Comparison of ENCODE assay signal across 8 mouse cellular contexts in genomic region chr2:158121645-158122326, GRCm38 (mm10). TPM values are rescaled to one million over a fixed set of nuclear protein-coding genes. Genes with fewer than 3 reads are reported as not detected.
DNase-seq lines count a peak whose midpoint lies in the region; ATAC-seq and TF ChIP-seq lines count a peak whose summit lies in the region.

No protein-coding gene starts in this region.

- no peak overlapping the region for H3K9ac ChIP-seq in midbrain, embryonic 13.5 days (replicated peaks)
- H3K9ac ChIP-seq in heart, embryonic 11.5 days (ENCODE audit: low read depth, low read length) = no peak overlapping the region
- H3K9ac ChIP-seq in neural tube, embryonic 15.5 days (replicated peaks) = no peak overlapping the region

- H3K4me2 ChIP-seq in midbrain, embryonic 13.5 days (replicated peaks) = no peak overlapping the region
- no peak overlapping the region for H3K4me2 ChIP-seq in heart, embryonic 11.5 days
- H3K4me2 ChIP-seq in neural tube, embryonic 15.5 days = no peak overlapping the region

- no peak for DNase-seq in midbrain, embryonic 10.5 days (ENCODE audit: low spot score)
- DNase-seq in cerebellum, adult 2 months = peak; percentile 57 to 70
- DNase-seq in kidney, postnatal 25 days = peak; percentile 90 to 94
- no peak for DNase-seq in thymus, postnatal 36 days

- WGBS in midbrain, embryonic 10.5 days = 86% methylated on average over 12 of the region's 12 CpGs
- WGBS in midbrain, embryonic 13.5 days = 77% methylated on average over 12 of the region's 12 CpGs
- 33% methylated on average over 12 of the region's 12 CpGs for WGBS in cerebellum, adult 2 months
- 63% methylated on average over 12 of the region's 12 CpGs for WGBS in heart, embryonic 11.5 days (ENCODE audit: insufficient replicate concordance)
- WGBS in neural tube, embryonic 15.5 days = 63% methylated on average over 10 of the region's 12 CpGs

- TF ChIP-seq POLR2A in cerebellum, adult 2 months (IDR thresholded peaks at IDR 0.05; ENCODE audit: borderline replicate concordance, insufficient read depth, low read length) = no peak

- peak overlapping the region; percentile 24; the same call in 1 of the 2 replicates for H3K27ac ChIP-seq in midbrain, embryonic 10.5 days (replicated peaks)
- H3K27ac ChIP-seq in midbrain, embryonic 13.5 days = no peak overlapping the region
- H3K27ac ChIP-seq in cerebellum, adult 2 months (ENCODE audit: insufficient read depth, low read length) = no peak overlapping the region
- H3K27ac ChIP-seq in heart, embryonic 11.5 days (ENCODE audit: low read depth, low read length) = peak overlapping the region; percentile 74
- peak overlapping the region; percentile 56 for H3K27ac ChIP-seq in neural tube, embryonic 15.5 days (replicated peaks)

- no peaks in the 10 kb centered on the region for H3K27me3 ChIP-seq in midbrain, embryonic 10.5 days (ENCODE audit: low read depth, poor library complexity, severe bottlenecking)
- no peaks in the 10 kb centered on the region for H3K27me3 ChIP-seq in midbrain, embryonic 13.5 days
- H3K27me3 ChIP-seq in cerebellum, adult 2 months (ENCODE audit: control insufficient read depth, insufficient read depth, low read length) = no peaks in the 10 kb centered on the region
- H3K27me3 ChIP-seq in heart, embryonic 11.5 days (ENCODE audit: control insufficient read depth, insufficient read depth, low read length) = no peaks in the 10 kb centered on the region
- no peaks in the 10 kb centered on the region for H3K27me3 ChIP-seq in neural tube, embryonic 15.5 days (replicated peaks)

- TF ChIP-seq CTCF in cerebellum, adult 2 months (IDR thresholded peaks at IDR 0.05; ENCODE audit: borderline replicate concordance, insufficient read depth, low read depth, low read length) = no peak

- peaks cover 15% of the 10 kb centered on the region for H3K4me1 ChIP-seq in midbrain, embryonic 10.5 days
- peaks cover 10% of the 10 kb centered on the region; the same call in 1 of the 2 replicates for H3K4me1 ChIP-seq in midbrain, embryonic 13.5 days (replicated peaks)
- H3K4me1 ChIP-seq in cerebellum, adult 2 months (ENCODE audit: control insufficient read depth, insufficient read depth, low read length) = peaks cover 17% of the 10 kb centered on the region
- H3K4me1 ChIP-seq in heart, embryonic 11.5 days (ENCODE audit: control insufficient read depth, insufficient read depth, low read length) = peaks cover 27% of the 10 kb centered on the region
- H3K4me1 ChIP-seq in neural tube, embryonic 15.5 days = peaks cover 17% of the 10 kb centered on the region

- H3K36me3 ChIP-seq in midbrain, embryonic 10.5 days = no peaks in the 10 kb centered on the region
- H3K36me3 ChIP-seq in midbrain, embryonic 13.5 days = no peaks in the 10 kb centered on the region
- H3K36me3 ChIP-seq in heart, embryonic 11.5 days (ENCODE audit: control insufficient read depth, insufficient read depth, low read length) = peaks cover 50% of the 10 kb centered on the region
- no peaks in the 10 kb centered on the region for H3K36me3 ChIP-seq in neural tube, embryonic 15.5 days

- no peak for ATAC-seq in midbrain, embryonic 13.5 days
- ATAC-seq in heart, embryonic 11.5 days (replicated peaks; ENCODE audit: insufficient number of reproducible peaks, low FRiP score, low TSS enrichment) = no peak; the same call in 1 of the 2 replicates
- ATAC-seq in neural tube, embryonic 15.5 days (ENCODE audit: low FRiP score) = no peak
- no peak for ATAC-seq in megakaryocyte progenitor cell, adult 5-6 weeks (replicated peaks; ENCODE audit: poor library complexity)

- no peak overlapping the region for H3K4me3 ChIP-seq in midbrain, embryonic 10.5 days
- no peak overlapping the region for H3K4me3 ChIP-seq in midbrain, embryonic 13.5 days (replicated peaks)
- no peak overlapping the region for H3K4me3 ChIP-seq in cerebellum, adult 2 months (replicated peaks; ENCODE audit: insufficient read depth, low read depth, low read length)
- H3K4me3 ChIP-seq in heart, embryonic 11.5 days (ENCODE audit: low read depth, low read length) = no peak overlapping the region
- H3K4me3 ChIP-seq in neural tube, embryonic 15.5 days (replicated peaks) = no peak overlapping the region

- no peaks in the 10 kb centered on the region for H3K9me3 ChIP-seq in midbrain, embryonic 10.5 days (replicated peaks)
- H3K9me3 ChIP-seq in midbrain, embryonic 13.5 days = no peaks in the 10 kb centered on the region
- H3K9me3 ChIP-seq in heart, embryonic 11.5 days (replicated peaks; ENCODE audit: control insufficient read depth, low read length) = no peaks in the 10 kb centered on the region
- no peaks in the 10 kb centered on the region for H3K9me3 ChIP-seq in neural tube, embryonic 15.5 days (replicated peaks)

RNA-seq across cellular contexts. Expression of gene Tgm2, which starts 24.4 kb away (rescaled TPM):
- 9.0 and 10.0 TPM in 2 replicates for polyA plus RNA-seq in midbrain, embryonic 10.5 days (2016; fragmentation: Nextera tagmentation; extraction: Ambion mirVana)
- polyA plus RNA-seq in midbrain, embryonic 13.5 days (2015; fragmentation: Nextera tagmentation; extraction: Ambion mirVana) = 9.1 and 12.3 TPM in 2 replicates
- 7.8 TPM in 2 replicates for polyA plus RNA-seq in cerebellum, adult 2 months (2012; rRNA removed)
- polyA plus RNA-seq in heart, embryonic 11.5 days (2014; fragmentation: Nextera tagmentation; extraction: Ambion mirVana) = 129 and 130 TPM in 2 replicates
- polyA plus RNA-seq in neural tube, embryonic 15.5 days (2015; fragmentation: Nextera tagmentation; extraction: Ambion mirVana) = 7.8 and 13.9 TPM in 2 replicates
- total RNA-seq in megakaryocyte progenitor cell, adult 5-6 weeks (2015) = 0.07 and 0.39 TPM in 2 replicates
- total RNA-seq in megakaryocyte progenitor cell, adult 5-6 weeks (2017) = 0.58 and 1.5 TPM in 2 replicates

Comparison
In these comparisons a context has a peak if more than half of its experiments do, and no peak if none do; other contexts are left out.
1. H3K27ac ChIP-seq: peak in midbrain, embryonic 10.5 days (single experiment), heart, embryonic 11.5 days (single experiment) and neural tube, embryonic 15.5 days (single experiment); none in midbrain, embryonic 13.5 days (single experiment) and cerebellum, adult 2 months (single experiment).
2. DNase-seq: peak in cerebellum, adult 2 months (2 of 2) and kidney, postnatal 25 days (2 of 2); none in midbrain, embryonic 10.5 days (single experiment) and thymus, postnatal 36 days (0 of 2).